Mouse (Mus musculus) G1E-ER4 (cell line): ENCODE results near the gene Hip1. TPM values are rescaled to one million over a fixed set of nuclear protein-coding genes. Genes with fewer than 3 reads are reported as not detected.

ENCODE experiments used
- GATA1 ChIP-seq: IDR thresholded peaks from one replicate; pipeline ENCODE4 v1.8.0; 2012; ENCODE audit warnings: low read length, inconsistent platforms
- polyA plus RNA-seq: library from polyadenylated mRNA; stranded (reverse); fragments of >175 nt; gene quantifications from 2 replicates; pipeline ENCODE4 v1.2.3, GENCODE M21; 2012

Gene Hip1
- polyA plus RNA-seq, 1 experiment = not detected

- no peak for TF ChIP-seq GATA1
Observed at GRCm38 (mm10) chr5:135544032-135544558, 825 bp downstream of the Hip1 start.

GRCm38 (mm10) chr5:135537794-135538214 lies 7.1 kb downstream of the Hip1 start:
- TF ChIP-seq GATA1 = no peak

GRCm38 (mm10) chr5:135537326-135537725 lies 7.6 kb downstream of the Hip1 start:
- no peak for TF ChIP-seq GATA1

GRCm38 (mm10) chr5:135535867-135536266 lies 9.1 kb downstream of the Hip1 start:
- no peak for TF ChIP-seq GATA1

GRCm38 (mm10) chr5:135533431-135533830 lies 11.5 kb downstream of the Hip1 start:
- no peak for TF ChIP-seq GATA1

GRCm38 (mm10) chr5:135531306-135531845 lies 13.5 kb downstream of the Hip1 start:
- no peak for TF ChIP-seq GATA1

- no peak for TF ChIP-seq GATA1
Observed at GRCm38 (mm10) chr5:135529964-135530363, 15.0 kb downstream of the Hip1 start.

- TF ChIP-seq GATA1 = no peak
Observed at GRCm38 (mm10) chr5:135529310-135529709, 15.6 kb downstream of the Hip1 start.

GRCm38 (mm10) chr5:135527986-135528385 lies 16.9 kb downstream of the Hip1 start:
- TF ChIP-seq GATA1 = no peak

GRCm38 (mm10) chr5:135524660-135525560 lies 20.0 kb downstream of the Hip1 start:
- TF ChIP-seq GATA1 = no peak

GRCm38 (mm10) chr5:135524087-135524486 lies 20.8 kb downstream of the Hip1 start:
- no peak for TF ChIP-seq GATA1

- TF ChIP-seq GATA1 = no peak
Observed at GRCm38 (mm10) chr5:135522111-135522722, 22.7 kb downstream of the Hip1 start.

- TF ChIP-seq GATA1 = no peak
Observed at GRCm38 (mm10) chr5:135517348-135517883, 27.5 kb downstream of the Hip1 start.

GRCm38 (mm10) chr5:135513131-135513530 lies 31.8 kb downstream of the Hip1 start:
- TF ChIP-seq GATA1 = no peak

GRCm38 (mm10) chr5:135511105-135511504 lies 33.8 kb downstream of the Hip1 start:
- no peak for TF ChIP-seq GATA1

- TF ChIP-seq GATA1 = no peak
Observed at GRCm38 (mm10) chr5:135508284-135508683, 36.6 kb downstream of the Hip1 start.
